Mouse (Mus musculus) kidney, embryonic 14.5 days (tissue): ENCODE results near the gene Lmbrd2. TPM values are rescaled to one million over a fixed set of nuclear protein-coding genes. Genes with fewer than 3 reads are reported as not detected.
"Not testable (repeated sequence)": the region's sequence is repeated elsewhere in the genome, so short reads cannot be mapped to it uniquely, and the experiment has no call there.

Experiments
- ATAC-seq: fragments of 200-750 bp; cut with Nextera tagmentation; 2 replicates; pipeline ENCODE4 v1.8.0; 2017; ENCODE audit warnings: moderate number of reproducible peaks, mild to moderate bottlenecking, moderate TSS enrichment, moderate library complexity; ENCODE audit not compliant: low FRiP score, low TSS enrichment
- H3K27ac ChIP-seq: fragments of 300-500 bp; sonication (generic); 2 replicates; pipeline ENCODE4 v1.5.1; 2014; ENCODE audit warnings: low read depth, mild to moderate bottlenecking, low read length, moderate library complexity, mixed read lengths
- H3K27me3 ChIP-seq: fragments of 300-500 bp; sonication (generic); 2 replicates; pipeline ENCODE4 v1.6.1; 2014; ENCODE audit warnings: mild to moderate bottlenecking, low read length; ENCODE audit not compliant: control insufficient read depth, insufficient read depth
- H3K36me3 ChIP-seq: fragments of 300-500 bp; sonication (generic); 2 replicates; pipeline ENCODE4 v1.6.1; 2014; ENCODE audit warnings: low read length, mixed read lengths; ENCODE audit not compliant: control insufficient read depth, insufficient read depth
- H3K4me1 ChIP-seq: fragments of 300-500 bp; sonication (generic); 2 replicates; pipeline ENCODE4 v1.6.1; 2014; ENCODE audit warnings: low read length, mixed read lengths; ENCODE audit not compliant: control insufficient read depth, insufficient read depth
- H3K4me2 ChIP-seq: fragments of 300-500 bp; sonication (generic); replicated peaks from 2 replicates; pipeline ENCODE4 v1.6.1; 2014; ENCODE audit warnings: low read depth, mild to moderate bottlenecking, low read length
- H3K4me3 ChIP-seq: fragments of 300-500 bp; sonication (generic); 2 replicates; pipeline ENCODE4 v1.5.1; 2014; ENCODE audit warnings: mild to moderate bottlenecking, low read length
- H3K9ac ChIP-seq: fragments of 300-500 bp; sonication (generic); 2 replicates; pipeline ENCODE4 v1.6.1; 2014; ENCODE audit warnings: low read depth, mild to moderate bottlenecking, low read length, moderate library complexity
- H3K9me3 ChIP-seq: fragments of 300-500 bp; sonication (generic); 2 replicates; pipeline ENCODE4 v1.6.1; 2016; ENCODE audit warnings: low read length; ENCODE audit not compliant: control insufficient read depth
- WGBS: fragments of 180-500 bp; shearing (Covaris S2); extraction: QIAGEN DNeasy Blood & Tissue Kit; methylation state at CpG from one replicate; pipeline ENCODE4 v1.1.7; 2014; 5-methylcytosine and 5-hydroxymethylcytosine counted together
- polyA plus RNA-seq: library from polyadenylated mRNA; unstranded; fragments of >200 nt; fragmentation: Nextera tagmentation; extraction: Ambion mirVana; gene quantifications from 2 replicates; pipeline ENCODE4 v1.2.1, GENCODE M21; 2014

The Lmbrd2 gene
- polyA plus RNA-seq, 1 experiment from 2014 or later: 5.8 TPM

DNA sequence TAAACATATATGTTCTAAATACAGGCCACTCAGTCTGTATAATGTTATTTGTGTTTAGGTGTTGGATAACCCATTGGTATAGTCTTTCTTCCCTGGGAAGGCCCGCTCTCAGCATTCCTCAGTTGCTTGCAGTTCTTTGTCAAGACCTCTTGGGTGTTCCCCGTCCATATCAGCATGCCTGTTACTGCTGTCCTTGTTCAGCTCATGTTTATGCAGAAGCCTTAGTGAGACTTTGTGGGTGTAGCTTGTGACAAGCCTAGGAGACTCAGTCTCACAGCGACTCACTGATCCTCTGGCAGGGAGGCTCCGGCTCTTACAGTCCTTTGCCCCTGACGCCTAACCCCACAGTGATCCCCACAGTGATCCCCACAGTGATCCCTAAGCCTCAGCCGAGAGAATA, 23.8 kb downstream of the Lmbrd2 start:
- no peak for ATAC-seq
- H3K9me3 ChIP-seq: no peaks in the 10 kb centered on the region
- H3K9ac ChIP-seq: no peak overlapping the region
- 78% methylated on average over 6 of the region's 6 CpGs for WGBS
- no peaks in the 10 kb centered on the region for H3K4me1 ChIP-seq
- peaks cover 21% of the 10 kb centered on the region for H3K36me3 ChIP-seq
- H3K4me3 ChIP-seq: no peak overlapping the region
- no peak overlapping the region for H3K27ac ChIP-seq
- no peak overlapping the region for H3K4me2 ChIP-seq
- H3K27me3 ChIP-seq: no peaks in the 10 kb centered on the region

DNA sequence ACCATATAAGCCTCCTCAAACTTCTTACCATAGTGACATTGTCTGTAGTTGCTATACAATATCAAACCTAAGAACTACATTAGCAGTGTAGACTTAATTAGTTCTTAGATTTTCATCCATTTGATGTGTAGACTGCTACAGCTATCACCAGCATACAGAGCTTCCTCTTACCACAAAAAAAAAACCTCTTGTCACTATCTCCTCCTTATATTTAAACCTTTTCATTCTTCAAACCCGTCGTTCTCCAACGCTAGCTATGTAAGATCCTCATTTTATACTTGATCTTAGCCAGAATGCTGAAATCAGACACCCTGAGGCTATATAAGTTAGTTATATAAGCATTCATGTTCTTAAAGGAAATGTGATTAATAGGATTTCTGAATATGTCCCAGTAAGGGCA, 36.7 kb downstream of the Lmbrd2 start:
- no peak overlapping the region for H3K4me2 ChIP-seq
- H3K4me3 ChIP-seq: no peak overlapping the region
- WGBS: 95% methylated on average over 3 of the region's 3 CpGs
- H3K9me3 ChIP-seq: no peaks in the 10 kb centered on the region
- H3K27me3 ChIP-seq: no peaks in the 10 kb centered on the region
- no peaks in the 10 kb centered on the region for H3K4me1 ChIP-seq
- no peak overlapping the region for H3K9ac ChIP-seq
- no peak overlapping the region for H3K27ac ChIP-seq
- ATAC-seq: no peak
- peaks cover 28% of the 10 kb centered on the region for H3K36me3 ChIP-seq

DNA sequence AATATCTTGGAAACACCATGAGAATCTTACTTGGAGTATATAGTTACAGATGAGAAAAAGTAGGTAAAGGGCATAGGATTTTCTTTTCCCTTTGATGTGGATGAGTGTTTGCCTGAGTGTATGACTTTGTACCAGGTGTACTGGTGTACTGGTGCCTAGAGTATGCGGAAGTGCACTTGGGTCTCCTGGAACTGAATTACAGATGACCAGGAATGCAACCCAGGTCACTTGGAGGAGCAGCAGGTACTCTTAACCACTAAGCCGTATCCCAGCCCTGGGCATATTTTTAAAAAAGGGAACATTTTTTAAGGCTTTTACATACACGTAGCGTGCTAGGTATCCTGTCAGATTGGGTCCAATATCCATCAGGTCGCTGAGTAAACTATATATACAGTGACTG, 43.6 kb downstream of the Lmbrd2 start:
- Histone ChIP-seq H3K4me3 (no peak overlapping the region), H3K36me3 (peaks cover 22% of the 10 kb centered on the region), H3K9me3 (no peaks in the 10 kb centered on the region), H3K4me2 (no peak overlapping the region), H3K27me3 (no peaks in the 10 kb centered on the region), H3K4me1 (no peaks in the 10 kb centered on the region), H3K9ac (no peak overlapping the region), H3K27ac (no peak overlapping the region)
- WGBS: 94% methylated on average over 5 of the region's 5 CpGs
- no peak for ATAC-seq

DNA sequence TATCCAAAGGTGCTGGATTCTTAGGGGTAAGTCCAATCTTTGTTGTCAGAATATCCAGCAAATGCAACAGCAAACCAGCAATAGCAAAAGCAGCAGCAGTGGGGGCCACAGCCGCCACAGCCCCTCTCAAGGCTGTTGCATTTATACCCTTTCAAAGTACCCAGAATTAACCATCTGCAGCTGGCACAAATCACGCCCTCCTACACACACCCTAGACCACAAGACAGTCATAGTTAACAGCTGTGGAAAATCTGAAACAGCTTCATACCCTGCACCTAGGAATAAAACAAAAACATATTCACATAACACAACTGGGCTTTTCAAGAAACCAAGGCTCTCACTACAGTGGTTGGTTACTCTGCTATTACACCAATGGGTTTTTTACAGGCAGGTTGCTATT, 49.4 kb downstream of the Lmbrd2 start:
- Histone ChIP-seq H3K4me1 (no peaks in the 10 kb centered on the region), H3K4me2 (no peak overlapping the region), H3K36me3 (peaks cover 33% of the 10 kb centered on the region; the same call in 1 of the 2 replicates), H3K9ac (no peak overlapping the region), H3K9me3 (no peaks in the 10 kb centered on the region), H3K27me3 (no peaks in the 10 kb centered on the region), H3K4me3 (no peak overlapping the region), H3K27ac (no peak overlapping the region)
- no peak for ATAC-seq
- 92% methylated on average over 2 of the region's 2 CpGs for WGBS

DNA sequence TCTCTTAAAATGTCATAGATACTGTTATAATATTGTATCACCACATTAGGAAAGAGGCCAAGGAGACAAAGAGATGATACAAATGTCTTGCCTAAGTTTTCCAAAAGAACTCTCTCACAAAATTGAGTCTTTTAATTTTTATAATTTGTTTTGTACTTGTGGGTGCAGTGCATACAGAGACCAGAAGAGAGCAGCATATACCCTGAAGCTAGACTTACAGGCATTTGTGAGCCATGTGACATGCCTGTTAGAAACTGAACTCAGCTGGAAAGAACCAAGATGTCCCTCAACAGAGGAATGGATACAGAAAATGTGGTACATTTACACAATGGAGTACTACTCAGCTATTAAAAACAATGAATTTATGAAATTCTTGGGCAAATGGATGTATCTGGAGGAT, 52.3 kb downstream of the Lmbrd2 start:
- H3K9me3 ChIP-seq, H3K4me1 ChIP-seq, ATAC-seq, H3K9ac ChIP-seq, H3K27me3 ChIP-seq, H3K27ac ChIP-seq, H3K4me3 ChIP-seq, H3K4me2 ChIP-seq: not testable (repeated sequence)
- peaks cover 30% of the 10 kb centered on the region; the same call in 1 of the 2 replicates for H3K36me3 ChIP-seq

DNA sequence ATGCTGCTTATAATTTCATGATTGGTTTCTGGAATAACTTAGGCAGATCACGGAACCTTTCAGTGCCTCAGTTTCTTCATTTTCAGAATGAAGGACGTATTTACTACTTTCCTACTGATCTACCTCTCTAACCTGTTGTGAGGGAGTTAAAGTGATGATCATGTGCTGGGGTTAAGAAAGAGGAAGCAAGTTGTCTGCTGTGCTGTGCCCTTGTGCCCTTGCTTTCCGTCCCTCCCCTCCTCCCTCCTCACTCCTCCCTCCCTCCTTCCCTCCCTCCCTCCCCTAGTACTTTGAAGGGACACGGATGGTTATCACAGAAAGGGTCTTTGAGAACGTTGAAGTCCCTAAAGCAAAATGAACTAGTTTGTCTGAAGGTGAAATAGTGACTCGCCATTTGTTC, 58.1 kb downstream of the Lmbrd2 start:
- no peaks in the 10 kb centered on the region for H3K9me3 ChIP-seq
- H3K4me3 ChIP-seq: no peak overlapping the region
- 56% methylated on average over 6 of the region's 6 CpGs for WGBS
- no peaks in the 10 kb centered on the region for H3K4me1 ChIP-seq
- peaks cover 16% of the 10 kb centered on the region; the same call in 1 of the 2 replicates for H3K36me3 ChIP-seq
- H3K4me2 ChIP-seq: no peak overlapping the region
- ATAC-seq: no peak
- H3K9ac ChIP-seq: no peak overlapping the region
- no peak overlapping the region for H3K27ac ChIP-seq
- no peaks in the 10 kb centered on the region for H3K27me3 ChIP-seq

DNA sequence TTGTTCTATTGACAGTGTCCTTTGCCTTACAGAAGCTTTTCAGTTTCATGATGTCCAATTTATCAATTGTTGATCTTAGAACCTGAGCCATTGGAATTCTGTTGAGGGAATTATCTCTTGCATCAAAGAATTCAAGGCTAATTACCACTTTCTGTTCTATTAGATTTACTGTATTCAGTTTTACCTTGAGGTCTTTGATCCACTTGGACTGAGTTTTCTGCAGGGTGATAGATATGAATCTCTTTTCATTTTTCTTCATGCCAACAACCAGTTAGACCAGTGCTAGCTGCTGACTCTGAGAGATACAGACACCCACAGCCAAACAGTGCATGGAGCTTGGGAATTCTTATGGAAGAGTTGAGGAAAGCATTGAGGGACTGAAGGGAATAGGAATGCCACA, 71.5 kb downstream of the Lmbrd2 start:
- Histone ChIP-seq H3K27ac (no peak overlapping the region), H3K9ac (no peak overlapping the region), H3K4me2 (no peak overlapping the region), H3K27me3 (no peaks in the 10 kb centered on the region), H3K36me3 (no peaks in the 10 kb centered on the region), H3K4me1 (no peaks in the 10 kb centered on the region), H3K4me3 (no peak overlapping the region), H3K9me3 (no peaks in the 10 kb centered on the region)
- ATAC-seq: no peak

DNA sequence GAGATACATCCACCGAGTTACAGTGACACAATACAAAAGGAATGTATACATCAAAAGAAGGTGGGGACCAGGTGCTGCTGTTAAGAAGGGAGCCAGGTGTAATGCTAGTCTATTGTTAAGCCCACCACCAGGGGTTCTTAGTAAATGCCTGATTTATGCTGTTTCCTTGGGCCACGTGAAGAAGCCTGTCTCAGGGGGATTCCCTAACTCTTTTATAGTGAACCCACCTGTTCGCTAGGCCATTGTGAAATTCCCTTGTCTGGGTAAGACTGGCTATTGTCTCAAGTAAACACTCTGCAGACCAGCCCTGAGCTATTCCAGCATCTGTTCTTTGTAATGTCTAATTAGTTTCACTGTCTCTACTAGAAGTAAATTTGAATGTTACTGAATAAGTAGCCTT, 72.7 kb downstream of the Lmbrd2 start:
- H3K36me3 ChIP-seq, ATAC-seq, H3K4me3 ChIP-seq, H3K4me1 ChIP-seq, H3K4me2 ChIP-seq, H3K27me3 ChIP-seq, H3K9ac ChIP-seq, H3K9me3 ChIP-seq, H3K27ac ChIP-seq: not testable (repeated sequence)
- 70% methylated on average over 3 of the region's 3 CpGs for WGBS

DNA sequence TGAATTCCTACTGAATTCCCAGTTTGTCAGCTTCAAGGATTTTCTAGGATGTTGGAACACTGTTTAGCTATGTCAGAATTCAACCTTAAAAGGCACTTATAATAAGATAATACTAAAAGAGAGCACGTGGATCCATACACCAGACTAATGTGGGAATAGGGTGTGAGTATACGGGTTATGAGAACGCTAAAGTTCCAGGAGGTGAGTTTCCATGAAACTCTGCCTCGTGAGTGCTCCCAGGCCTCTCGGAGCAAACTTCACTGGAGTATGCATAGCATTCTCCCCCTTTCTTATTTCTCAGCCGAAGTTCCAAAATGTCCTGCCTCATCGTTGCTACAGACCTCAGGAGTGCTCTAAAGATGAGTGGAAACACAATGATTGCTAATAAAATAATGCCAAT, 73.1 kb downstream of the Lmbrd2 start:
- H3K27me3 ChIP-seq, H3K4me2 ChIP-seq, H3K9me3 ChIP-seq, H3K9ac ChIP-seq, ATAC-seq, H3K4me1 ChIP-seq, H3K4me3 ChIP-seq, H3K36me3 ChIP-seq, H3K27ac ChIP-seq: not testable (repeated sequence)
- WGBS: 89% methylated on average over 7 of the region's 7 CpGs

DNA sequence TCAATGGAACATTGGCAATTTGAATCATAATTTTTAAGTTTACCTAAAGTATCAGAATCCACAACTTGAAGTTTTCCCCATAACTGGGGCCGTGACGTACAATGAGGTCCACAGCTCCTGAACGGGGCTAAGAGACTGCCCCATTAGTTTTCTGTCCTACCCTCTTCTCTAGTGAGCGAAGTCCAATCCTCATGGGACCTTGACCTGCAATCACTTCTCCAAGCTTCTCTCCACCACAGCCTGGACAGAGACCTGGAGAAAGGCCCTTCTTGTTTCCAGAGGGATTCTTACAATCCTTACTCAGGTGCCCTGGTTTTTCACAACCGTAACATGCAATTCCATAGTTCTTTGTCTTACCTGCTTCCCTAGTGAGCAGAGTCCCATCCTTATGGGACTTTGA, 76.1 kb downstream of the Lmbrd2 start:
- Histone ChIP-seq H3K27me3 (no peaks in the 10 kb centered on the region), H3K36me3 (no peaks in the 10 kb centered on the region), H3K4me1 (no peaks in the 10 kb centered on the region), H3K9ac (no peak overlapping the region), H3K4me2 (no peak overlapping the region), H3K9me3 (no peaks in the 10 kb centered on the region), H3K4me3 (no peak overlapping the region), H3K27ac (no peak overlapping the region)
- no peak for ATAC-seq
- 92% methylated on average over 5 of the region's 5 CpGs for WGBS
